Mouse (Mus musculus) liver, embryonic 12.5 days (tissue): Measurements from ENCODE around the gene Matn1. TPM values are rescaled to one million over a fixed set of nuclear protein-coding genes. Genes with fewer than 3 reads are reported as not detected.

Experiments
- ATAC-seq: fragments of 200-750 bp; cut with Nextera tagmentation; 2 replicates; pipeline ENCODE4 v1.8.0; 2017; ENCODE audit warnings: moderate number of reproducible peaks, mild to moderate bottlenecking, moderate library complexity
- H3K27ac ChIP-seq: fragments of 300-500 bp; sonication (generic); 2 replicates; pipeline ENCODE4 v1.5.1; 2016; ENCODE audit warnings: mild to moderate bottlenecking
- H3K27me3 ChIP-seq: fragments of 300-500 bp; sonication (generic); replicated peaks from 2 replicates; pipeline ENCODE4 v1.6.1; 2016; ENCODE audit warnings: mild to moderate bottlenecking, moderate library complexity
- H3K36me3 ChIP-seq: fragments of 300-500 bp; sonication (generic); 2 replicates; pipeline ENCODE4 v1.6.1; 2016; ENCODE audit warnings: mild to moderate bottlenecking, moderate library complexity
- H3K4me1 ChIP-seq: fragments of 300-500 bp; sonication (generic); 2 replicates; pipeline ENCODE4 v1.6.1; 2016
- H3K4me2 ChIP-seq: fragments of 300-500 bp; sonication (generic); 2 replicates; pipeline ENCODE4 v1.6.1; 2016; ENCODE audit warnings: mild to moderate bottlenecking, moderate library complexity
- H3K4me3 ChIP-seq: fragments of 300-500 bp; sonication (generic); 2 replicates; pipeline ENCODE4 v1.5.1; 2016; ENCODE audit warnings: mild to moderate bottlenecking, moderate library complexity
- H3K9ac ChIP-seq: fragments of 300-500 bp; sonication (generic); 2 replicates; pipeline ENCODE4 v1.6.1; 2016; ENCODE audit warnings: mild to moderate bottlenecking, moderate library complexity
- H3K9me3 ChIP-seq: fragments of 300-500 bp; sonication (generic); replicated peaks from 2 replicates; pipeline ENCODE4 v1.6.1; 2016; ENCODE audit warnings: mild to moderate bottlenecking, moderate library complexity
- WGBS: fragments of 180-500 bp; shearing (Covaris S2); methylation state at CpG from one replicate; pipeline ENCODE4 v1.1.7; 2016; ENCODE audit not compliant: insufficient replicate concordance; 5-methylcytosine and 5-hydroxymethylcytosine counted together
- polyA plus RNA-seq: library from polyadenylated mRNA; unstranded; fragments of >200 nt; fragmentation: Nextera tagmentation; extraction: Ambion mirVana; gene quantifications from 2 replicates; pipeline ENCODE4 v1.2.1, GENCODE M21; 2016

Matn1 gene
- polyA plus RNA-seq, 1 experiment from 2014 or later = 0.17 TPM

GRCm38 (mm10) chr4:130909167-130909874 is 34.9 kb upstream of the Matn1 start:
- no peaks in the 10 kb centered on the region for H3K36me3 ChIP-seq
- peaks cover 72% of the 10 kb centered on the region for H3K4me1 ChIP-seq
- no peaks in the 10 kb centered on the region for H3K9me3 ChIP-seq
- 17% methylated on average over 17 of the region's 17 CpGs for WGBS
- peak; percentile 59 for ATAC-seq
- no peak overlapping the region for H3K27ac ChIP-seq
- no peak overlapping the region for H3K9ac ChIP-seq
- no peak overlapping the region for H3K4me2 ChIP-seq
- H3K4me3 ChIP-seq = no peak overlapping the region
- H3K27me3 ChIP-seq = no peaks in the 10 kb centered on the region

DNA sequence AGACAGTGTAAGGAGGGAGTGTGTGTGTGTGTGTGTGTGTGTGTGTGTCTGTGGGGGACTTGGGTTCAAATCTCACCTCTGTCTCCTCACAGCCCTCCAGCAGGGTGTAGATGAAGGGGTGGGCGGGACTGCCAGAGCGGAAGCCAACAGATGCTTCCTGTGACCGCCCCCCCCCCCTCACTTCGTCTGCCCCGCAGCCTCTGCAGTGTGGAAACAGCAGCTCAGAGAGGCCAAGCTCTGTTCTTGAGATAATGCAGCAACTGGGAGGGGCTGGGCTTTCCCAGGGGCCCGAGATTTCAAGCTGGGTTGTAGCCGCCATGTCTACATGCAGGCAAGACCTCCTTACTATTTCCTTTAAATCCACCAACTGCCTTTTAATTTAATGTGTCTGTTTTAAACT is 33.5 kb upstream of the Matn1 start:
- H3K4me2 ChIP-seq = peak overlapping the region; percentile 3; the same call in 1 of the 2 replicates
- peak; percentile 59; the same call in 1 of the 2 replicates for ATAC-seq
- WGBS = 6% methylated on average over 7 of the region's 7 CpGs
- no peaks in the 10 kb centered on the region for H3K27me3 ChIP-seq
- H3K9ac ChIP-seq = no peak overlapping the region
- H3K27ac ChIP-seq = no peak overlapping the region
- H3K9me3 ChIP-seq = no peaks in the 10 kb centered on the region
- H3K4me1 ChIP-seq = peaks cover 71% of the 10 kb centered on the region
- no peaks in the 10 kb centered on the region for H3K36me3 ChIP-seq
- H3K4me3 ChIP-seq = no peak overlapping the region

DNA sequence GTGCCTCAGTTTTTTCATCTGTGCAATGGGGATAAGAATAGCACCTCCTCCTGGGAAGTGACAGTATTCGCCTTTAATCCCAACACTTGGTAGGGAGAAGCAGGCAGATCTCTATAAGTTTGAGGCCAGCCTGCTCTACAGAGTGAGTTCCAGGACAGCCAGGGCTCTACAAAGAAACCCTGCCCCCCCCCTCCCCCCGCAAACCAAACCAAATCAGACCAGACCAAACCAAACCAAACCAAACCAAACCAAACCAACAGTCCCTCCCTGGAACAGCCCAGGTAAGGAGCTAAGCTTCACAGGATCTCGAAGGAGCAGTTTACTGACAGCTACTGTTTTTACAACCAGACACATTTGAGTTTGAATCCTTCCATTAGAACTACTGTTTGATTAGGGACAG is 31.6 kb upstream of the Matn1 start:
- Histone ChIP-seq H3K4me2 (peak overlapping the region; percentile 39), H3K9ac (no peak overlapping the region), H3K27me3 (no peaks in the 10 kb centered on the region), H3K27ac (no peak overlapping the region), H3K4me1 (peaks cover 78% of the 10 kb centered on the region), H3K4me3 (0 out of 2 replicates have a peak overlapping the region, but pooled peaks have one; percentile 39), H3K9me3 (no peaks in the 10 kb centered on the region), H3K36me3 (no peaks in the 10 kb centered on the region)
- no peak for ATAC-seq
- WGBS = 49% methylated on average over 3 of the region's 3 CpGs

- peak within 1 kb of the TSS; percentile 73 for H3K27ac ChIP-seq
- no peaks in the 10 kb centered on the region for H3K36me3 ChIP-seq
- peak; percentile 35; the same call in 1 of the 2 replicates for ATAC-seq
- peaks cover 83% of the 10 kb centered on the region for H3K4me1 ChIP-seq
- WGBS = 32% methylated on average over 11 of the region's 11 CpGs
- no peaks in the 10 kb centered on the region for H3K9me3 ChIP-seq
- H3K4me3 ChIP-seq = peak within 1 kb of the TSS; percentile 39
- peak within 1 kb of the TSS; percentile 39 for H3K4me2 ChIP-seq
- no peaks in the 10 kb centered on the region for H3K27me3 ChIP-seq
- peak within 1 kb of the TSS; percentile 48; the same call in 1 of the 2 replicates for H3K9ac ChIP-seq
Measured at GRCm38 (mm10) chr4:130913077-130913476, 31.1 kb upstream of the Matn1 start, which contains the start of gene Laptm5. TSS of gene Laptm5 (plus strand) at chr4:130913125.

- Histone ChIP-seq H3K27me3 (no peaks in the 10 kb centered on the region), H3K36me3 (no peaks in the 10 kb centered on the region), H3K4me1 (peaks cover 83% of the 10 kb centered on the region), H3K27ac (peak overlapping the region; percentile 73), H3K4me3 (peak overlapping the region; percentile 39), H3K9ac (peak overlapping the region; percentile 48; the same call in 1 of the 2 replicates), H3K9me3 (no peaks in the 10 kb centered on the region), H3K4me2 (peak overlapping the region; percentile 39)
- WGBS = 22% methylated on average over 3 of the region's 3 CpGs
- no peak for ATAC-seq
Measured at GRCm38 (mm10) chr4:130913511-130913910, 30.7 kb upstream of the Matn1 start.

GRCm38 (mm10) chr4:130914011-130914410 is 30.2 kb upstream of the Matn1 start:
- no peak overlapping the region for H3K9ac ChIP-seq
- peak overlapping the region; percentile 39 for H3K4me3 ChIP-seq
- peak overlapping the region; percentile 73 for H3K27ac ChIP-seq
- H3K27me3 ChIP-seq = no peaks in the 10 kb centered on the region
- peaks cover 81% of the 10 kb centered on the region for H3K4me1 ChIP-seq
- peak; percentile 28 for ATAC-seq
- H3K36me3 ChIP-seq = no peaks in the 10 kb centered on the region
- no peaks in the 10 kb centered on the region for H3K9me3 ChIP-seq
- peak overlapping the region; percentile 39 for H3K4me2 ChIP-seq
- WGBS = 21% methylated on average over 4 of the region's 4 CpGs

GRCm38 (mm10) chr4:130914527-130914926 is 29.7 kb upstream of the Matn1 start:
- Histone ChIP-seq H3K9ac (no peak overlapping the region; the same call in 1 of the 2 replicates), H3K4me2 (peak overlapping the region; percentile 39), H3K4me1 (peaks cover 81% of the 10 kb centered on the region), H3K27ac (no peak overlapping the region), H3K27me3 (no peaks in the 10 kb centered on the region), H3K4me3 (peak overlapping the region; percentile 39), H3K9me3 (no peaks in the 10 kb centered on the region), H3K36me3 (no peaks in the 10 kb centered on the region)
- WGBS = 21% methylated on average over 7 of the region's 7 CpGs
- ATAC-seq = no peak

- Histone ChIP-seq H3K9me3 (no peaks in the 10 kb centered on the region), H3K4me2 (peak overlapping the region; percentile 39), H3K27me3 (no peaks in the 10 kb centered on the region), H3K4me1 (peaks cover 81% of the 10 kb centered on the region), H3K4me3 (peak overlapping the region; percentile 39), H3K36me3 (no peaks in the 10 kb centered on the region), H3K27ac (no peak overlapping the region), H3K9ac (no peak overlapping the region; the same call in 1 of the 2 replicates)
- 32% methylated on average over 12 of the region's 12 CpGs for WGBS
- no peak for ATAC-seq
Measured at GRCm38 (mm10) chr4:130915006-130915667, 29.0 kb upstream of the Matn1 start.

GRCm38 (mm10) chr4:130915668-130916035 is 28.5 kb upstream of the Matn1 start:
- Histone ChIP-seq H3K27me3 (no peaks in the 10 kb centered on the region), H3K4me3 (peak overlapping the region; percentile 39), H3K36me3 (no peaks in the 10 kb centered on the region), H3K9me3 (no peaks in the 10 kb centered on the region), H3K4me2 (peak overlapping the region; percentile 39), H3K4me1 (peaks cover 81% of the 10 kb centered on the region), H3K9ac (no peak overlapping the region), H3K27ac (no peak overlapping the region)
- WGBS = 47% methylated on average over 7 of the region's 7 CpGs
- no peak for ATAC-seq

DNA sequence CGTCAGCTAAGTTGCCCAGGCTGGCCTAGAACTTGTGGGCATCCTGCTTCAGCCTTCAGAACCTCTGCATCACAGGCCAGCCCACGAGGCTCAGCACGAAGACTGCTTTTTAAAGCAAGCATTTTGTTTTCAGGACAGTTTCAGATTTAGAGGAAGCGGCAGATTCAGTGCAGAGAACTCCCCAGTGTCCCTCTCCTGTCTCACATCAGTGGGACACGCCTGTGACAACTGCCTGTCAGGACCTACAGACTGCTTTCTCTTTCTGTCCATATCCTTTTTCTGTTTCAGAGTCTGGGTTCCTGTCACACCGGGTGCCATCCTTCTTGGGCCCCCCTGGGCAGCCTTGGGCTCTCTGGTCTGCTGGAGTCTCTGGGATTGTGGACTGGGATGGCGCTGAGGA is 27.5 kb upstream of the Matn1 start:
- H3K9me3 ChIP-seq = no peaks in the 10 kb centered on the region
- H3K9ac ChIP-seq = no peak overlapping the region
- no peaks in the 10 kb centered on the region for H3K27me3 ChIP-seq
- 63% methylated on average over 7 of the region's 7 CpGs for WGBS
- no peak overlapping the region for H3K27ac ChIP-seq
- ATAC-seq = no peak
- H3K4me1 ChIP-seq = peaks cover 81% of the 10 kb centered on the region
- no peak overlapping the region for H3K4me3 ChIP-seq
- H3K36me3 ChIP-seq = no peaks in the 10 kb centered on the region
- no peak overlapping the region for H3K4me2 ChIP-seq

DNA sequence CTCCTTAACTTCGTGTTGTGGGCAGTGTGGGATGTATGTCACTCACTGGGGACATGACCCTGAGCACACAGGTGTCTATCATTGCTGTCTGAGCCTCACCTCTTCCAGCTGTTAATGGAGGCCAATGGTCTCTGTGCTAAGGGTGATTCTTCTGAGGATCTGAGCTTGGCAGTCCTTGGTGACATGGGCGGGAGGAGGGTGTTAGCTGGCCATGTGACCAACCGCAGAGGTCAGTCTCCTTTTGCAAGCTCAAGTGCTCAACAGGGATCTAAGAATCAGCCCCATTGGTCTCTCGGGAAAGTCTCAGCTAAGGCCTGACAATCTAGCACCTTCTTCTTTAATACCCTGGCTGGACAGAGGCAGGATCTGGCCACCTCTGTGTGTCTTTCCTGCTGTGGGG is 26.6 kb upstream of the Matn1 start:
- 54% methylated on average over 4 of the region's 4 CpGs for WGBS

More for the DNA sequence above, 26.6 kb upstream of the Matn1 start:
- H3K9ac ChIP-seq = no peak overlapping the region
- H3K4me3 ChIP-seq = no peak overlapping the region
- no peak overlapping the region for H3K27ac ChIP-seq
- no peaks in the 10 kb centered on the region for H3K36me3 ChIP-seq
- ATAC-seq = no peak
- peaks cover 81% of the 10 kb centered on the region for H3K4me1 ChIP-seq
- H3K27me3 ChIP-seq = no peaks in the 10 kb centered on the region
- H3K9me3 ChIP-seq = no peaks in the 10 kb centered on the region
- no peak overlapping the region for H3K4me2 ChIP-seq
